Mouse (Mus musculus) heart, adult 2 months (tissue): ENCODE data around the gene Caskin1.

ENCODE experiments used
- CTCF ChIP-seq: fragments of 200-600 bp; IDR thresholded peaks from 2 replicates; pipeline ENCODE4 v1.8.1; 2022; ENCODE audit warnings: antibody characterized with exemption, mild to moderate bottlenecking, moderate library complexity
- EP300 ChIP-seq: fragments of 200-500 bp; IDR thresholded peaks from 2 replicates; pipeline ENCODE4 v1.6.1; 2011; ENCODE audit warnings: low read depth, low read length, control low read depth; ENCODE audit not compliant: insufficient read depth
- POLR2A ChIP-seq: fragments of 200-500 bp; IDR thresholded peaks from 2 replicates; pipeline ENCODE4 v1.6.1; 2011; ENCODE audit warnings: mild to moderate bottlenecking, low read depth, low read length, control low read depth; ENCODE audit not compliant: insufficient read depth

DNA sequence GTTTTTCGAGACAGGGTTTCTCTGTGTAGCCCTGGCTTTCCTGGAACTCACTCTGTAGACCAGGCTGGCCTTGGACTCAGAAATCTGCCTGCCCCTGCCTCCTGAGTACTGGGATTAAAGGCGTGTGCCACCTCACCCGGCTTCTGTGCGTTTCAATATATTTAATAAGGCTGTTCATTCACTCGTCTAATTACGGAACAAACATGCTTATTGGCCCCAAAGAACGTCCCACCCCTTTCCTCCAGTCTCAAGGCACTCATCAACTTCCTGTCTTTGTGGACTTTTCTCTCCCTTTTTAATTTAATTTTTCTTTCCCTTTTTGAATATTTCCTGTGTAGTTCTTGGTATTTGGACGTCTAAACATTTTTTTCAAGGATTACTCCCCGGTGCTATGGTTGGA, 60.0 kb downstream of the Caskin1 start:
- no peak for TF ChIP-seq POLR2A
- no peak for TF ChIP-seq CTCF
- no peak for TF ChIP-seq EP300
